Mouse (Mus musculus): ENCODE measurements around the gene Cacng7. TPM values are rescaled to one million over a fixed set of nuclear protein-coding genes. Genes with fewer than 3 reads are reported as not detected.
A peak's percentile ranks its signal among the peaks of the same experiment; 100 is the strongest.

The Cacng7 gene
- polyA plus RNA-seq, 1 experiment from 2014 or later: 0.69 TPM

DNA sequence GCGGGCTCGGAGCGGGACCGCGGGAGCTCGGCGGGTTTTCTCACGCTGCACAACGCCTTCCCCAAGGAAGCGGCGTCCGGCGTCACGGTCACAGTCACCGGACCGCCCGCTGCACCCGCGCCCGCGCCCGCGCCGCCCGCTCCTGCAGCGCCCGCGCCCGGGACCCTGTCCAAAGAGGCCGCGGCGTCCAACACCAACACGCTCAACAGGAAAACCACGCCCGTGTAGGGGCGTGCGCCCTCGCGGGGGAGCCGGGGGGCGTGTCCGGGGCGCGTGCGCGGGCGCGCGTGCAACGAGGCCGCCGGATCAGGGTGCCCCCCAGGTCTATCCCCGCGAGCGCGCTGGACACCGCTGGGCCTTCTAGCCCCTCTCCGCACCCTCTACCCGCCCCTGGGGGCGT is 82.6 kb downstream of the Cacng7 start:
- Histone ChIP-seq H3K4me1 (replicated peaks; ENCODE audit: control insufficient read depth, insufficient read depth) (no peaks in the 10 kb centered on the region; the same call in 1 of the 2 replicates), H3K9ac (ENCODE audit: low read length) (peak overlapping the region; percentile 38; the same call in 1 of the 2 replicates), H3K27ac (replicated peaks) (no peak overlapping the region), H3K4me3 (ENCODE audit: low read depth, low read length) (peak overlapping the region; percentile 51), H3K27me3 (ENCODE audit: control insufficient read depth, insufficient read depth, low read length) (peaks cover 20% of the 10 kb centered on the region), H3K36me3 (ENCODE audit: control insufficient read depth, insufficient read depth, low read length) (no peaks in the 10 kb centered on the region), H3K4me2 (replicated peaks; ENCODE audit: low read depth) (peak overlapping the region; percentile 83), H3K9me3 (ENCODE audit: control insufficient read depth, low read length) (no peaks in the 10 kb centered on the region)
- ATAC-seq (ENCODE audit: low FRiP score, low TSS enrichment): 0 out of 2 replicates have a peak, but pooled peaks have one; percentile 19
- WGBS: under 1% methylated on average over 34 of the region's 60 CpGs
- DNase-seq (ENCODE audit: low spot score): peak; percentile 31
- no peak for TF ChIP-seq EP300 (optimal IDR thresholded peaks at IDR 0.05)

Small RNA genes within 50 kb of the gene (microRNA-seq; reads per million reads assigned to microRNA genes)
- gene Gm23450: 3.5 reads per million, percentile 3 among the genes with 10 or more reads in this experiment

Other genes starting within 250 kb of the Cacng7 start
- gene AU018091, start 163.8 kb upstream of the Cacng7 start, polyA plus RNA-seq (2015; fragmentation: Nextera tagmentation; extraction: Ambion mirVana): 0.18 and 0.23 TPM in 2 replicates
- gene Nlrp12, start 83.2 kb upstream of the Cacng7 start, polyA plus RNA-seq (2015; fragmentation: Nextera tagmentation; extraction: Ambion mirVana): 0.01 TPM in 1 of 2 replicates, not detected in the other
- gene Myadm, start 43.9 kb upstream of the Cacng7 start, polyA plus RNA-seq (2015; fragmentation: Nextera tagmentation; extraction: Ambion mirVana): 94.0 and 97.7 TPM in 2 replicates
- 0.13 and 0.24 TPM in 2 replicates for gene Prkcg, start 43.8 kb upstream of the Cacng7 start, polyA plus RNA-seq (2015; fragmentation: Nextera tagmentation; extraction: Ambion mirVana)
- gene Cacng8, start 57.7 kb downstream of the Cacng7 start, polyA plus RNA-seq (2015; fragmentation: Nextera tagmentation; extraction: Ambion mirVana): 0.29 and 0.35 TPM in 2 replicates
- gene Cacng6, start 91.2 kb downstream of the Cacng7 start, polyA plus RNA-seq (2015; fragmentation: Nextera tagmentation; extraction: Ambion mirVana): 0.22 and 0.39 TPM in 2 replicates
- 0.06 TPM in 1 of 2 replicates, not detected in the other for gene Tarm1, start 169.7 kb downstream of the Cacng7 start, polyA plus RNA-seq (2015; fragmentation: Nextera tagmentation; extraction: Ambion mirVana)